ENCODE assay signal across 10 mouse cellular contexts in genomic region chr5:36557584-36558308, GRCm38 (mm10). TPM values are rescaled to one million over a fixed set of nuclear protein-coding genes. Genes with fewer than 3 reads are reported as not detected.
DNase-seq lines count a peak whose midpoint lies in the region; ATAC-seq and TF ChIP-seq lines count a peak whose summit lies in the region.
"Had no signal": no experiment of that assay in that cellular context is flagged by ENCODE, and none has a peak within 500 bp of the region (broad histone marks: within the 10 kb centered on the region; RNA-seq: fewer than 3 reads in every experiment).

No protein-coding gene starts in this region.

- H3K27me3 ChIP-seq in lung, embryonic 16.5 days (ENCODE audit: control insufficient read depth, insufficient read depth, low read depth, low read length), result no peaks in the 10 kb centered on the region
- H3K27me3 ChIP-seq in liver, embryonic 14.5 days (ENCODE audit: control insufficient read depth, insufficient read depth, low read length), result no peaks in the 10 kb centered on the region

- peak; percentile 77 for ATAC-seq in lung, embryonic 16.5 days (ENCODE audit: low read depth)
- ATAC-seq in liver, embryonic 14.5 days (ENCODE audit: insufficient read depth), result peak; percentile 15; the same call in 1 of the 2 replicates

- H3K4me3 ChIP-seq in lung, embryonic 16.5 days (ENCODE audit: low read length), result no peak overlapping the region
- H3K4me3 ChIP-seq in liver, embryonic 14.5 days (ENCODE audit: insufficient read depth in 1 of 2, low read depth in 2 of 2, low read length in 2 of 2), result no peak overlapping the region

- peaks cover 9% of the 10 kb centered on the region for H3K4me1 ChIP-seq in lung, embryonic 16.5 days (replicated peaks; ENCODE audit: control insufficient read depth, insufficient read depth, low read length)
- peaks cover 0 to 29% of the 10 kb centered on the region in 2 experiments; a peak in 3 of 4 replicates for H3K4me1 ChIP-seq in liver, embryonic 14.5 days (replicated peaks; ENCODE audit: control insufficient read depth in 2 of 2, insufficient read depth in 2 of 2, low read length in 1 of 2)

- H3K27ac ChIP-seq in lung, embryonic 16.5 days (ENCODE audit: low read length), result peak overlapping the region; percentile 29
- peak overlapping the region; percentile 6 for H3K27ac ChIP-seq in liver, embryonic 14.5 days

- no peaks in the 10 kb centered on the region for H3K9me3 ChIP-seq in lung, embryonic 16.5 days (ENCODE audit: control insufficient read depth, low read length)
- H3K9me3 ChIP-seq in liver, embryonic 14.5 days (ENCODE audit: control insufficient read depth, low read length), result no peaks in the 10 kb centered on the region
- H3K9me3 ChIP-seq: G1E had no signal

- DNase-seq in lung, postnatal 10 days, result no peak
- peak; percentile 86 for DNase-seq in kidney, adult 11 months
- DNase-seq in liver, embryonic 14.5 days (ENCODE audit: low read depth in 3 of 3, low spot score in 3 of 3), result no peak
- peak; percentile 72 for DNase-seq in thymus, postnatal 4 days
- no peak for DNase-seq in cerebellum, adult 8-10 months
- DNase-seq in cerebellum, adult 9-10 months, result no peak
- DNase-seq in heart, adult 8-10 months (ENCODE audit: low spot score), result no peak
- DNase-seq: lung, postnatal 14 days had no signal

- 32% methylated on average over 7 of the region's 7 CpGs for WGBS in lung, embryonic 16.5 days
- 52% methylated on average over 7 of the region's 7 CpGs for WGBS in liver, embryonic 14.5 days (ENCODE audit: insufficient replicate concordance)

- no peak overlapping the region for H3K9ac ChIP-seq in lung, embryonic 16.5 days (ENCODE audit: low read length)
- no peak overlapping the region for H3K9ac ChIP-seq in liver, embryonic 14.5 days (replicated peaks)

- H3K4me2 ChIP-seq in lung, embryonic 16.5 days (ENCODE audit: low read depth, low read length), result no peak overlapping the region
- H3K4me2 ChIP-seq in liver, embryonic 14.5 days (ENCODE audit: low read depth), result no peak overlapping the region

- no peak for TF ChIP-seq EP300 in liver, embryonic 14.5 days (IDR thresholded peaks at IDR 0.05; ENCODE audit: low read depth)

- no peaks in the 10 kb centered on the region for H3K36me3 ChIP-seq in lung, embryonic 16.5 days (ENCODE audit: control insufficient read depth, insufficient read depth, low read length)
- H3K36me3 ChIP-seq in liver, embryonic 14.5 days (replicated peaks; ENCODE audit: control insufficient read depth, insufficient read depth, low read depth), result no peaks in the 10 kb centered on the region

- TF ChIP-seq CTCF in liver, embryonic 14.5 days (IDR thresholded peaks at IDR 0.05; ENCODE audit: low read depth), result no peak

RNA-seq across cellular contexts. Expression of gene Tbc1d14, which starts 35.3 kb away (rescaled TPM):
- 25.2 and 25.9 TPM in 2 replicates for polyA plus RNA-seq in lung, embryonic 16.5 days (2015; fragmentation: Nextera tagmentation; extraction: Ambion mirVana)
- polyA plus RNA-seq in liver, embryonic 14.5 days (2012; rRNA removed), result 8.1 and 8.2 TPM in 2 replicates
- 6.8 and 8.5 TPM in 2 replicates for polyA plus RNA-seq in liver, embryonic 14.5 days (2014; fragmentation: Nextera tagmentation; extraction: Ambion mirVana)
- 10 to 100 TPM; 12.8 to 16.3 (median 13.8) TPM for total RNA-seq in heart, adult 8-10 months (2022)

Comparison
In these comparisons a context has a peak if more than half of its experiments do, and no peak if none do; other contexts are left out.
1. DNase-seq: peak in kidney, adult 11 months (single experiment) and thymus, postnatal 4 days (single experiment); none in lung, postnatal 10 days (single experiment), liver, embryonic 14.5 days (0 of 3), cerebellum, adult 8-10 months (single experiment), cerebellum, adult 9-10 months (single experiment) and heart, adult 8-10 months (single experiment).